Mouse (Mus musculus) forebrain, embryonic 14.5 days (tissue): ENCODE measurements at regions not wholly inside any gene's neighbourhood (a gene's known extent, or its start where the extent isn't known, plus 50 kb on each side); places are given as distances from the start of the nearest gene placed in this dataset.

Source experiments
- ATAC-seq: fragments of 200-750 bp; cut with Nextera tagmentation; 2 replicates; pipeline ENCODE4 v1.8.0; 2017; ENCODE audit warnings: mild to moderate bottlenecking, moderate library complexity
- DNase-seq: peaks from one replicate; pipeline ENCODE4 v3.0.0-alpha.2; 2015; ENCODE audit warnings: low spot score
- H3K27ac ChIP-seq: fragments of 300-500 bp; sonication (generic); 2 replicates; pipeline ENCODE4 v1.5.1; 2014; ENCODE audit warnings: low read depth, mild to moderate bottlenecking, control low read depth, low read length, moderate library complexity
- H3K27me3 ChIP-seq: fragments of 300-500 bp; sonication (generic); replicated peaks from 2 replicates; pipeline ENCODE4 v1.6.1; 2014; ENCODE audit warnings: low read length, control low read depth, mixed read lengths; ENCODE audit not compliant: control insufficient read depth, insufficient read depth
- H3K36me3 ChIP-seq: fragments of 300-500 bp; sonication (generic); 2 replicates; pipeline ENCODE4 v1.6.1; 2014; ENCODE audit warnings: low read length, control low read depth; ENCODE audit not compliant: control insufficient read depth, insufficient read depth
- H3K4me1 ChIP-seq: fragments of 300-500 bp; sonication (generic); 2 replicates; pipeline ENCODE4 v1.6.1; 2014; ENCODE audit warnings: antibody characterized with exemption, low read length, control low read depth; ENCODE audit not compliant: control insufficient read depth, insufficient read depth
- H3K4me2 ChIP-seq: fragments of 300-500 bp; sonication (generic); 2 replicates; pipeline ENCODE4 v1.6.1; 2014; ENCODE audit warnings: mild to moderate bottlenecking, control low read depth, low read length
- H3K4me3 ChIP-seq: fragments of 300-500 bp; sonication (generic); 2 replicates; pipeline ENCODE4 v1.5.1; 2014; ENCODE audit warnings: low read depth, low read length, control low read depth
- H3K9ac ChIP-seq: fragments of 300-500 bp; sonication (generic); 2 replicates; pipeline ENCODE4 v1.6.1; 2014; ENCODE audit warnings: mild to moderate bottlenecking, low read length, control low read depth, moderate library complexity
- H3K9me3 ChIP-seq: fragments of 300-500 bp; sonication (generic); replicated peaks from 2 replicates; pipeline ENCODE4 v1.6.1; 2016; ENCODE audit warnings: low read length, control low read depth, mixed read lengths; ENCODE audit not compliant: control insufficient read depth
- WGBS: fragments of 180-500 bp; shearing (Covaris S2); extraction: QIAGEN DNeasy Blood & Tissue Kit; methylation state at CpG from one replicate; pipeline ENCODE4 v1.1.7; 2014; 5-methylcytosine and 5-hydroxymethylcytosine counted together

- H3K4me2 ChIP-seq = no peak overlapping the region
- H3K9ac ChIP-seq = no peak overlapping the region
- H3K9me3 ChIP-seq = no peaks in the 10 kb centered on the region
- no peak for ATAC-seq
- no peak overlapping the region for H3K4me3 ChIP-seq
- WGBS = 84% methylated on average over 7 of the region's 7 CpGs
- no peaks in the 10 kb centered on the region for H3K36me3 ChIP-seq
- no peaks in the 10 kb centered on the region for H3K4me1 ChIP-seq
- no peak for DNase-seq
- no peak overlapping the region for H3K27ac ChIP-seq
- H3K27me3 ChIP-seq = no peaks in the 10 kb centered on the region
Observed at GRCm38 (mm10) chr2:115268247-115268646, 313.3 kb upstream of the BC052040 start.

GRCm38 (mm10) chr2:115277421-115277820, 304.1 kb upstream of the BC052040 start:
- WGBS = 59% methylated on average over 4 of the region's 4 CpGs
- ATAC-seq (peak; percentile 26; the same call in 1 of the 2 replicates), DNase-seq (peak; percentile 45)
- Histone ChIP-seq H3K27me3 (no peaks in the 10 kb centered on the region), H3K36me3 (no peaks in the 10 kb centered on the region), H3K9ac (no peak overlapping the region), H3K4me2 (no peak overlapping the region), H3K4me1 (peaks cover 9% of the 10 kb centered on the region; the same call in 1 of the 2 replicates), H3K9me3 (0 out of 2 replicates have a peak, but pooled peaks cover 2% of the 10 kb centered on the region), H3K27ac (no peak overlapping the region), H3K4me3 (no peak overlapping the region)

- Histone ChIP-seq H3K4me1 (no peaks in the 10 kb centered on the region), H3K27ac (no peak overlapping the region), H3K9me3 (no peaks in the 10 kb centered on the region), H3K9ac (no peak overlapping the region), H3K4me2 (no peak overlapping the region), H3K4me3 (no peak overlapping the region), H3K27me3 (no peaks in the 10 kb centered on the region), H3K36me3 (no peaks in the 10 kb centered on the region)
- DNase-seq (no peak), ATAC-seq (no peak)
- WGBS = 94% methylated on average over 2 of the region's 2 CpGs
Observed at GRCm38 (mm10) chr2:115293020-115293419, 288.5 kb upstream of the BC052040 start.

- no peaks in the 10 kb centered on the region for H3K27me3 ChIP-seq
- DNase-seq = no peak
- no peaks in the 10 kb centered on the region for H3K4me1 ChIP-seq
- H3K9me3 ChIP-seq = no peaks in the 10 kb centered on the region
- no peak overlapping the region for H3K9ac ChIP-seq
- H3K36me3 ChIP-seq = no peaks in the 10 kb centered on the region
- ATAC-seq = no peak
- 89% methylated on average over 6 of the region's 6 CpGs for WGBS
- no peak overlapping the region for H3K4me2 ChIP-seq
- H3K4me3 ChIP-seq = no peak overlapping the region
- no peak overlapping the region for H3K27ac ChIP-seq
Observed at GRCm38 (mm10) chr2:115297463-115297862, 284.1 kb upstream of the BC052040 start.

DNA sequence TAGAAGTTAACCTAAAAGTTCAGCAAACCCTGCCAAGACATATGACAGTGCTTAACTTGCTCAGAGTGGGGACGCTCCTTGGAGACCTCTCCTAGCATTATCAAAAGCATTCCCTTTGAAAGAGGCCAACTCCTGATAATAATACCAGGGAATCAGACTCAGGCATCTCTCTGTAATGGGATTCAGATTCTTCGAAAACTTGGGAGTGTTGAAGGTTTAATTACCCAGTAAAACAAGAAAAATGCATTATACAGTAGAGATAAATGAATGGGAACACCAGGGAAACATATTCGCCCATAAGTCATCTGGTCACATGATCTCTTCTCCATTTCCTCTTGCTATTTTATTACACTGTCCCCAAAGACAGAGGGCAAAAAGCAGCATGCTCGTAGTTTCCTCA, 274.3 kb upstream of the BC052040 start:
- ATAC-seq = no peak

DNA sequence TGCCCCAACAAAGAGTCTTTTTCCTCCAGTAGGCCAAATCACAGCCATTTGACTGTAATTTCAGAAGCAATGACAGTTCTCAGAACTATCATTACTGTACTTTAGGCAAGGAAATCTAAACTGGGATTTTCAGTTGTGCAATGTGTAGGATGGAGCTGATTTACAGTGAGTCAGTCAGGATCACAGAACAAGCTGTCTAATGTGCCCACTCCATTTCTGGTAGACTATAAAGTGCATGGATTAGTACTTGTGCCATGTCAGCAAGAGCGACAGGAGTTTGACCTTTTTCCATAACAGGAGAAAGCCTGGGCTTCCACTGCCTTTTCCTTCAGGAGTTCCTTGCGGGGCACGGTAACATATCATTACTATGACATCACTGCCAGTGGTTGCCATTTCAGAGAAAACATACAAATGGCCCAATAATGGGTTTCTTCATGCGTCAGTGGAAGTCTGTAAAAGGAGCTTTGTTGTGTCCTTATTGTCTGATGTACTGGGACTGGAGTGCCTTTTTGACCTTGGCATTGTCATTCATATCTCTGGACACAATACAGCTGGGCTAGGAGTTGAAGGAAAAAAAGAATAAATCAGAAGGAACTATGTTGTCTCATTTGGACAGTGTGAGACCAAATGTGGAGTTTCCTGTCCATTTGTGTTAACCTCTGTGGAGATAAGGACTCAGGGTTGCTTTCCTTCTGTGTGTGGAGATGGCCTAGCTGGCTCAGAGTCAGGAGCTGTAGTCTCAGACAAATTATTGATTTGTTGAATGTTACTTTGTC, 271.5 kb upstream of the BC052040 start:
- no peak overlapping the region for H3K9ac ChIP-seq
- no peak overlapping the region for H3K27ac ChIP-seq
- H3K4me3 ChIP-seq = no peak overlapping the region
- no peaks in the 10 kb centered on the region for H3K4me1 ChIP-seq
- no peak overlapping the region for H3K4me2 ChIP-seq
- ATAC-seq (no peak), DNase-seq (no peak)
- no peaks in the 10 kb centered on the region for H3K9me3 ChIP-seq
- no peaks in the 10 kb centered on the region for H3K27me3 ChIP-seq
- 49% methylated on average over 4 of the region's 4 CpGs for WGBS
- no peaks in the 10 kb centered on the region for H3K36me3 ChIP-seq

More for the DNA sequence above, 274.3 kb upstream of the BC052040 start:
- Histone ChIP-seq H3K9ac (no peak overlapping the region), H3K4me3 (no peak overlapping the region), H3K27ac (no peak overlapping the region), H3K27me3 (no peaks in the 10 kb centered on the region), H3K4me2 (no peak overlapping the region), H3K4me1 (no peaks in the 10 kb centered on the region), H3K9me3 (no peaks in the 10 kb centered on the region), H3K36me3 (no peaks in the 10 kb centered on the region)
- 89% methylated on average over 4 of the region's 4 CpGs for WGBS
- no peak for DNase-seq

DNA sequence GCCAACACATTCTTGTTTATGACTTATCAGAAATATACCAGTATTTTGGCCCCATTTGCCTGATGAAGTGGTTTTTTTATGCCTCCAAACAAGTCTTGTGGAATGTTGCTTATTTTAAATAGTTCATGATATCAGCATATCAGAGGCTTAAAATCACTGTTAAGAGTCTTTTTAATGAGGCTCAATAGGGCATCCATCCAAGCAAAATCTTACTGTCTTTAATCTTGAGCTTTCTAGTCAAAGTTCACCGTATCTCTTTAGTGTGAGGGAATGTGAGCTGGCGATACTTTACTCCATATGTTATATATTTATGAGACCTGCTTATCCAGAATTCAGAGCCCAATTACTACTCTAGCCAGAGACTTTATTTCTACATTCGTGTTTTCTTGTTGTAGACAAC, 263.0 kb upstream of the BC052040 start:
- H3K36me3 ChIP-seq = no peaks in the 10 kb centered on the region
- no peak overlapping the region for H3K9ac ChIP-seq
- no peak overlapping the region for H3K4me3 ChIP-seq
- no peak overlapping the region for H3K4me2 ChIP-seq
- DNase-seq (no peak), ATAC-seq (no peak)
- 88% methylated on average over 3 of the region's 3 CpGs for WGBS
- H3K9me3 ChIP-seq = no peaks in the 10 kb centered on the region
- no peaks in the 10 kb centered on the region for H3K4me1 ChIP-seq
- H3K27ac ChIP-seq = no peak overlapping the region
- H3K27me3 ChIP-seq = 0 out of 2 replicates have a peak, but pooled peaks cover 4% of the 10 kb centered on the region

GRCm38 (mm10) chr2:115322582-115322981, 258.9 kb upstream of the BC052040 start:
- no peaks in the 10 kb centered on the region for H3K36me3 ChIP-seq
- WGBS = 13% methylated on average over 5 of the region's 5 CpGs
- no peaks in the 10 kb centered on the region for H3K4me1 ChIP-seq
- H3K9ac ChIP-seq = no peak overlapping the region
- H3K27ac ChIP-seq = no peak overlapping the region
- ATAC-seq = 0 out of 2 replicates have a peak, but pooled peaks have one; percentile 10
- H3K4me3 ChIP-seq = no peak overlapping the region
- peak; percentile 28 for DNase-seq
- H3K27me3 ChIP-seq = 0 out of 2 replicates have a peak, but pooled peaks cover 4% of the 10 kb centered on the region
- no peaks in the 10 kb centered on the region for H3K9me3 ChIP-seq
- no peak overlapping the region for H3K4me2 ChIP-seq

DNA sequence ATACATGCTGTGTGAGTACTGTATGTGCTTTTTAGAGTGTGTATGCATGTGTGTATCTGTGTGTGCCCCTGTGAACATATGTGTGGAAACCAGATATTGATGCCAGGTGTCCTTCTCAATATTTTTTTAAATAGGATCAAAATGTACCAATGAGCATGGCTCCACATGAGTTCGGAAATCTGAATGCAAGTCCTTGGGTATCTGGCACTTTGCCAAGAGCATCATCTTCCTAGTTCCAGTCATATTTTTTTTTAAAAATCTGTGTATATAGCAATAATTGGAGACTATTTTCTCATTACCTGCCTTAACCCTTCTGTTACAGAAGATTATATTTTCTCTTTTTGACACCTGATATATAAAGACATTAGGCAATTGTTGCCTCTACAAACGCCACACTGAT, 255.0 kb upstream of the BC052040 start:
- no peak overlapping the region for H3K4me3 ChIP-seq
- 76% methylated on average over 2 of the region's 2 CpGs for WGBS
- H3K9me3 ChIP-seq = no peaks in the 10 kb centered on the region
- H3K27me3 ChIP-seq = 0 out of 2 replicates have a peak, but pooled peaks cover 4% of the 10 kb centered on the region
- DNase-seq (no peak), ATAC-seq (no peak)
- H3K27ac ChIP-seq = no peak overlapping the region
- H3K4me1 ChIP-seq = no peaks in the 10 kb centered on the region
- no peak overlapping the region for H3K4me2 ChIP-seq
- H3K36me3 ChIP-seq = no peaks in the 10 kb centered on the region
- no peak overlapping the region for H3K9ac ChIP-seq
